Mouse (Mus musculus): ENCODE measurements around the gene Car8.
"Not testable (repeated sequence)": the region's sequence is repeated elsewhere in the genome, so short reads cannot be mapped to it uniquely, and the experiment has no call there.

Car8 gene

DNA sequence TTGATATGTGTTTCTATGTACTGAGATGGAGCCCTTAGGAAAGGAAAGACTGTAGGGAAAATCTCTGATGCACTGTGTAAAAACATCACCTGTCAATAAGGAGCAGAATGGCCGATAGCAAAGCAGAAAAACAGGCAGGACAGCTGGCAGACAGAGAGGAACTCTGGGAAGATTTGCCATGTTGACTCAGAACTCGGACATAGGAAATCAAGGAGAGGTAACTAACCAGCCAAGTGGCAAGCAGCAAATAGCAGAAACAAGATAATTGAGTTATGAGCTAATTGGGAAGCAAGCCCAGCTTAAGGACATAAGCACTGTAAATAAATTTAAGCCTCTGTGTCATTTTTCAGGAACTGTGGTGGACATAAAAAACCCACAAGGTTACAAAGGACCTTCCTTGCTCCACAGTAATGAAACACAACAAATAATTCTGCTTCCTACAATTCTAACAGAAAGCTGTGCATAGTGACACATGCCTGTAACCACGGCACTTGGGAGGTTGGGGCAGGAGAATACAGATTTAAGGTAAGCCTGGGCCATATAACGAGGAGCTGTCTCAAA lies 33.7 kb downstream of the Car8 start:
- DNase-seq (ENCODE audit: low read depth, low spot score): no peak

DNA sequence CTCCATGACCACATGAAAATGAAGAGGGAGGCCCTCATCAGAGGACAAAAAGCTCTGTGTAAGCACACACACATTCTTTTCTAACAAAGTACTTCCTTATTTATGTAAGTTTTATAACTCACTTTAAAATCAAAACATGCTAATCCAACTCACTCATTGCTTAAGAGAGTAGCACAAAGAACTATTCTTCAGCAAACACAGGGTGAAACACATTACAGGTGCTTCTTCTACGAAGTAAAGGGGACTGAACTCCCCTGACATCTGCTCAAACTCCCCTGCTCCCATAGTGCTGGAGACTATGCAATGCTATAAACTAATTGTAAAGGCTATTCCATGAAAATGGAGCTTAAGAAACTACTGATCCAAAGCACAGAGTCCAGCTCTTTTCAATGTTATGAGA lies 35.5 kb downstream of the Car8 start:
- DNase-seq (ENCODE audit: low read depth, low spot score): no peak

DNA sequence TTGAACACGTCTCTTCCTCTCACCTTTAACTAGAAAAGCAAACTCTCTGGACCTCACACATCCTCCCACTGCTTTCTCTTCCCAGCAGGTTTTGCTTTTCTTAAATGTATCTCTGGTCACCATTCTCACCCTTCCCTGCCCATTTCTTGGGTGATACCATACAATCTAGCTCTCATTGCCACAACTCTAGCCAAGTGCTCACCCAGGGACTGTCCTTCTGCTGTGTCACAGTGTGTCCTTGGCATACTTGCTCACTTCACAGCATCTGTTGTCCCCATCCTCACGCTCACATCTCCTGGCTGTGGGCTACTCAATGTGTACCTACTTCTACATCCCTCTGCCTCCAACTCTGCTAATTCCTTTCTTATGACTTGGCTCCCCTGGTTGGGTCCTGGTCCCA lies 37.2 kb downstream of the Car8 start:
- DNase-seq (ENCODE audit: low read depth, low spot score): no peak

DNA sequence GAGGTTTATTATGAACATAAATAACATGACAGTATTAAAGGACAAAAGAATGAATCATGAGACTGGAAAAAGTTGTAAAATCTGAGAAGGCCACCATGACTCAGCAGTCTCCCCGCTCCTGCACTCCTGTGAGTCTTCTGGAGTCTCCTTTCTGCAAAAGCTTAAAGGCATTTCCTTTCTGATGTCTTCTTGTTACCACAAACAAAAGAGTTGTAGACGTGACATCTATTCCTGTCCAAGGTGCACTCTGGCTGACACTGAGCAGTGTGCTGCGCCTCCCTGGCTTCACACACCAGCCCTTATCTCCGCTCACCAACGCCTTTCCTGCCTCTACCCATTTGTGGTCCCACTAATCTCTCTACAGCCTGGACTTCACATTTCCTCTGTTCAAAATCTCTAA lies 38.8 kb downstream of the Car8 start:
- DNase-seq (ENCODE audit: low read depth, low spot score): no peak

DNA sequence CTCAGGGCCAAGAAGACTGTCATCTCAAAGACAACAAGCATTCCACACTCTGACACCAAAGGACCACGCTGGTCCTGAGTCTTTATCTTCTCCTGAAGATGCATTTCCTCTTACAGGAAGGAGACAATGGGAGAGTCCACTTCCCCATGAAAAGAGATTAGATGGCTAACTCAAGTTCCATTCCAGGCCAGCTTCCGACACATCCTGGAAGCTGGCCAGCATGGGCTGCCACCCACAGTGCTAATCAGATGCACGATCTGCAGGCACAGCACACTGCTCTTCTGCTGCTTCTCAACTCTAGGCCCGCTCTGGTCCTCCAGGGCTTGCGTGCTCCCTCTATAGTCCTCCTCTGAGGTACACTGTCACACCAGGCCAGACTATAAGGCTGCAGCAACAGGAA lies 40.8 kb downstream of the Car8 start:
- DNase-seq (ENCODE audit: low read depth, low spot score): no peak

DNA sequence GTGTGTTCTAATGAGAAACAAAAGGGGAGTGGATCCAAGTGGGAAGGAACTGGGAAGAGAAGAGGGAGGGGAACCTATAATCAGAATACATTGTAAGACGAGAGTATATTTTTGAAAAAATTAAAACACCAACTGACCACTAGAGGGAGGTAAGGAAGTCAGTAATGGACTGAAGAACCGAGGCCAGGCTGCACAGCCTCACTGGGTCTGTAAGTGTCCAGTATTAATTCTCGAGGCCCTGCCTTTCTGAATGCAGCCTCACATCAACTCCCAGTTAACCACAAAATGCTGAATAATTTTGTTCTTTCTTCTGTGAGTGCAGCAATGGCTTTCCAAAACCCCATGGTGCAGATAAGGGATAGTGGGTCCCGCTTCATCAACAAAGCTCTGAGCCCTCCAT lies 48.4 kb downstream of the Car8 start:
- peak; percentile 33 for DNase-seq (ENCODE audit: low read depth, low spot score)

DNA sequence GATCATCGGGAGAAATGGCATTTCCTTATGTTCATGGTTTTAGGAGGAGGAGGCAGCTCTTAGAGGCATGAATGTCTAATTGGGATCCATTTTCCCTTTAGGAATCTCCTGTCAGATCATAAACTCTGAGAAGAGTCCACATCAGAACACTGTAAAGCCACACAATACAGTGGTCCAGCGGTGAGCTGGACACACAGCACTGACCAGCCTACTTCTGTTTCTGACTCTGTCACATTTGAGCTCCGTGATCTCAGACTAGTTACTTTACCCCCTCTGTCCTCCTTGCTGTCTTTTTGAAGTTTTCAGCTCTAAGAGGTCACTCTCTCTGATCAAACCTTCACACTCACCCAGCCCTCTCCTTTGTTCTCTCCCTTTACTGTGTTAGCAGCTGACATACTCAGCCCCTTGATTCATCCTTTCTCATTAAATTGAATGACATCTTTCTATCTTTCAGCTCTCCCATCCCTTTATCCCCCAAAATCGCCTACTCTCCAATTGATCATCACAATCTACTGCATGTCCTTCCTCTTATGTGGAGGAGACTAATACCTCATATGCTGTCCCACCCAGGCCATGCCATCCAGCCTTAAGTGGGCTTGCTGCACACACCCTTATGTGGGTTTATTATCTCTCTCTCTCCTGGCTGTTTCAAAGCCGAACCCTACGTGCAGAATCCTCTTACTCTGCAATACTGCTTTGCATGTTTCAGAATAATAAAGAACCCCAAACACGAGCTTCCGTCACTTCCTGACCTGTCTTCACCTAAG lies 51.7 kb downstream of the Car8 start:
- no peak for DNase-seq (ENCODE audit: low read depth, low spot score)

DNA sequence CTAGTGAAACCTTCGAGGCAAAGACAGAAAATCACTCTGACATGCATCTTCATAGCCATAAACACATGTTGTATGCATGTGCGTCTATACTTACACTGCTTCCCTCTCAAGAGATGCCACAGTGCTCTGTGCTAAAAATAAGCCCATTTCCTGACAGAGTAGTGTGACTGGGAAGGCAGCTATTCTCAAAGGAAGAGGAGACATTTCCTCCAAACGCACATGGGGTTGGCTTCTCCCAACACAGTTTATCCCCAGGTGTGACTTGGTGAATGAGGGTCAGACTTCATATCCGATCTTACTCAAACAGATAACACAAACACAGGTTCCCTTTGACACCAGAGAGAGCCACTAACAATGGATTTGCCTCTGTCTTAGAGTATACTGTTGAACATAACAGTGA lies 58.3 kb downstream of the Car8 start:
- DNase-seq (ENCODE audit: low read depth, low spot score): no peak

DNA sequence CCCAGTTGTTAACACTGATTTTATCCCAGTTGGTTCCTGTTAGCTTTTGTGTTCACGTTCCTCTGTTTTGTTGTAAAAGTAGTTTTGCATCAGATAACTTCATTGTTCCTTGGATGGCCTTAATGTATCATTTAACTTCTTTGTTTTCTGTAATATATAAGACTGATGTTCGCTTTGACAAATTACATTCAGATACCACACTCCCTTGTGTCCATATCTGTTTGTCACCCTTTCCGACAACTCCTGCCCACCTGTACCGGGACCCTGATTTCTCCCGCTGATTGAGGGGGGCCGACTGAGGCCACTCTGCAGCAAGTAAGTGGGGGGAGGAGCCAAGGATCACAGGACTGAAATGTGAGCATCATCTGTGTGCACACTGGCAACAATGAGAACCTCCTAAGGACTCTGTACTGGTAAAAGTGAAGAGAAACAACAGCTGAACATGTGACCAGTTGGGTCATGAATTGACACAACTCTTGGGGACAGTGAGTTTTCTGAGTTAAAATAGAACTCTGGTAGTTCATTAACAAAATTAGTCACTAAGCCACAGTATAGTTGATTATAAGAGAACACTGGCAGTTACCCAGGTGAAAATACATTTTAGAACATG lies 84.1 kb downstream of the Car8 start:
- DNase-seq (ENCODE audit: low read depth, low spot score): no peak

DNA sequence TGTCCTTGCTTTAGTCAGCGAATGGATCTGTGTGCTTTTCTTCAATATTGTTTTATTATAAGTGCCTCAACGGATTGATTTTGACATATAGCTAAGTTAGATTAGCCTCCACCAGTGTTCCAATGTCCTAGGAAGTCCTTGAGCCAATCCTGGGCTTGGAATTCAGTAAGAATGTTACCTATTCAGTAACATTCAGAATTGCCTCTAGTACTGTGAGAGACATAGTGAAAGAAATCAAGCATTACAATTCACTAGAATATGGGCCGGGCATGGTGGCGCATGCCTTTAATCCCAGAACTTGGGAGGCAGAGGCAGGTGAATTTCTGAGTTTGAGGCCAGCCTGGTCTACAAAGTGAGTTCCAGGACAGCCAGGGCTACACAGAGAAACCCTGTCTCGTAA lies 84.9 kb downstream of the Car8 start:
- DNase-seq (ENCODE audit: low read depth, low spot score): not testable (repeated sequence)

DNA sequence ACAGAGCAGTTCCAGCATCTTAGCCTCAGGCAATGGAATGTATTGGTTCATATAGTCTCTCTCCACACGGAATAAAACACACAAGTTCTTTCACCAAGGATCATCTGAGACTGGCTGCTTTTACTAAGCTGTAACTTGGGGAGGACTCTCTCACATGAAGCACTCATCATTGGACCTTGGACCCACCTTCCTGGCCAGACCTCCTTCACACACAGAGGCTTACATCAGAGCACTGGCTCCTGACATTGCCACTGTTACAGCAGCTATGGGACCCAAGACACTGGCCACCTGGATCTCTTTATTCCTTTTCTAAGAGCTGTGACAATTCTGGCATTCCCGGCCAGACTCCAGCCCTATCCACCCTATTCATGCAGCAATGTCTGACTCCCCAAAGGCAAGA lies 101.4 kb downstream of the Car8 start:
- DNase-seq (ENCODE audit: low read depth, low spot score): no peak

DNA sequence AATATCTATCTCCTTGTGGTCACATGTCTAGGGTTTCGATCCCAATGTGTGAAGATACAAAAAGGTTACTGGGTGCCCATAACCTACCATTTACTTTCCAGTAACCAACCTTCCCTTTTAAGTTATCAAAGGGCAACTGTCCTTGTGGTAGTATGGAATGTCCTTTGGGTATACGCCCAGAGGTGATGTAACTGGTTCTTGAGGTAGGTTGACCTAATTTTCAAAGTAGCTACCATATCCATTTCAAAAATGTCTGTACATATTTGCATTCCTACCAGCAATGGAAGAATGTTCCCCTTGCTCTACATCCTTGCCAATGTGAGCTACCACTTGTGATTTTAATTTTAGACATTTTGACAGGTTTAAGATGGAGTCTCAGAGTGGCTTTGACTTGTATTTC lies 106.8 kb downstream of the Car8 start:
- DNase-seq (ENCODE audit: low read depth, low spot score): no peak

DNA sequence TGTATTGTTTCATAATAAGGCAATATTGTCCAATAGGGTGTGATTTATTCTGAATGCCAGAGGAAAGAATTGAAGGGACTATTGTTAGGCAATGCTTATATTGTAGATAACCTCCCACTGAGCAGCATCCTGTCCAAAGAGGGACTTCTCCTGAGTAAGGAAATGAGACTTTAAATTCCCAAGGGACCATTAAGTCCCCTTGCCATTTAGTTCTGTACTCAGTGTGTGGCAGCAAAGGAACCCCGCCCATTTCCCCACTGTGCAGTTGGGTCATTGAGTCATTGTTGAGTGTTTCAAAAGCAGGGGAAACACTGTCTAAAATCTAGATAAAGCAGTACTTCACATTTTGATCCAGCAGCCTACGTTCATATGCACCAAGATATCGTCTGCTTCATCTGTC lies 125.3 kb downstream of the Car8 start:
- DNase-seq (ENCODE audit: low read depth, low spot score): no peak

DNA sequence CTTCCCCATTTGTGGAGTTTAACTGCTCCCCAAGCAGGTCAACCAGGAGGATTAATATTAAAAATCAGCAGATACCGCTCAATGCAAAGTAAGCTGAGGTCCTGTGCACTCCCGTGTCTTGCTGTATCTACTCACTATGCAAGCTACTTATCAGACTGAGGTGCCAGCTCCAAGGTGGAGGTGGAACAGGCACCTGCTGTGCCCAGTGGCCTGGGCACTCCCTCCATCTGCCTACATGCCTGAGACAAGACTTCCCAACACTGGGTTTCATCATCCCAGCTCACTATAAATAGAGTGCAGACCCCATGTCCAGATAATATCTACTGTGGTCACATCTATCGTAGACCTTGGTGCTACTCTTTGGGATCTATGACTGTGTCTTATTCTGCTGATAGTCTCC lies 127.0 kb downstream of the Car8 start:
- no peak for DNase-seq (ENCODE audit: low read depth, low spot score)

DNA sequence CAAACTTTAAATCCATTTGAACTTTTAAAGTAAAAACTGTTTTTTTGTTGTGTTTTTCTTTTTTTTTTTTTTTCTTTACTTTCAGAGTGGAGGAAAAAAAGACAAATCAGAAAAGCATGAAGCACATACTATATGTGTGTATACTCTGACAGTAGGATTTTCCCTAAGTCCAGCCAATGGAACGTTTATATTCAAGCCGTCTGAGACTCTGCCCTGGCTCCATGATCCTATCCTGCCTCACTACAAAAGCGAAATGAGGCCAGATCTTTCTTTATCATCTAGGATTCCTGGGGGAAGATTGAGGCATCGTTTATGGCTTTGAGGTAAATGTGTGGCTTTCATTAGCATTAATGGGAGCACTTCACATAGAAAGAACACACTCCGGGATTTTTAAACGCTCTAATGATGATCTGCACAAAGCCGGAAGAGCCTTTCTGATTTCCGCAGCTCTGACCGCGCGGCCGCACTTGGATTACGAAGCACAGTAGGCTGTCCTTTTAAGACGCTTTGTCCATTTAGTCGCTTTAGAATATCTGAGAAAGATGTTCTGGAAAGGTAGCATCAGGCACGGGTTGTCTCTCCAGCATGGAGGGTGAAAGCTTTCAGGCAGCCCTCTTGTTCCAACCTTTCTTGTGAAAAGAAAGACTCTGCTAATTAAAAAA lies 128.8 kb downstream of the Car8 start:
- no peak for DNase-seq (ENCODE audit: low read depth, low spot score)

DNA sequence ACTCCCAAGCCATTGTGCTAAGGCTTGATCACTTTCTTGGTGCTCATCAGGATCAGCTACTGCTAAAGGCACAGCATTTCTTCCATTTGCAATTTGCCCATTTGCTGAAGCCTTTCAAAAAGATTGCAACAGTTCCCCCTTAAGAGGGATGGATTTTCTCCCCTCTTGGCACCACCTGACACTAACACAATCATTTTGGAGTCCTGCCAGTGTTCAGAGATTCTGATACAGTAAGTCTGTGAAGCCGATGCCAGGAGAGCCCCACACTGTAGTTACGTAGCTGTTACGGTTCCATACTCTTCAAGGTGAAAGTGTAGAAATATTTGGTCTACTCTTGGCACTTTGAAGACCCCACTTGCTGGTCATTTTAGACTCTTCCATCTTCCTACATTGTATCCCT lies 137.4 kb downstream of the Car8 start:
- no peak for DNase-seq (ENCODE audit: low read depth, low spot score)

DNA sequence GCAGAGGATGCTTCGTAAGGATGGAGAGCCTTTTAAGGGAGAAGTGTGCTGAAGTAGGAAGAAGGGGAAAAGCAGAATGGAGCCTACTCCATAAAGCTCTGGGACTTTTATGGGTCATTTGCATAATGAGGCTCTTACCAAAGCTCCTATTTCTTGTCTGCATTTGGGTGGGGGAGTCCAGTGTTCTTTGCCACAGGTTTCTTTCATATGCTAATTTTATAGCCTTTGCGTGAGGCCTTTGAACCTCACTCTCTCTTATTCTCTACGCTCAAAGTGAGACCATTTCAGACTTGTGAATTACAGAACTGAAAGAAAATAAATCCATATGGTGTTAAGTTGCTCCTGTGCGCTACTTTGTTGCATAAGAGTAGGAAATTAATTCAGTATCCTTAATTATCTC lies 140.8 kb downstream of the Car8 start:
- no peak for DNase-seq (ENCODE audit: low read depth, low spot score)

DNA sequence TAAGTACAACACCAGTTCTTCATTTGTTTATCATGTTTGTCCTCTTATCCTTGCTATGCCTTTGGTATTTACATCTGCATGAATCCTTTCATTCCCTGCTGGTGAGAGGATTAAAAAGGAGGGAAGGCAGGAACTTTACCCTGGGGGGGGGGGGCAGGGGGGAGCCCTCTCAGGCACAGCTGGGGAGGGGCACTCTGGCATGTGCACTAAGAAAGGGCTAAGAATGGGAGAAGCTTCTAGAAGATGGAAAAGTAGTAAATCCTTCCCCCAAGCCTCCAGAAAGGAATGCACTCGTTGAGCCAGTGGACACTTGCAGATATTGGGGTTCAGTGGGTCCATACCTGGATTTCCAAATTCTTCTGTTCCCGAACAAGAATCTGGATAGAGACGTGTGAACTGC lies 141.2 kb downstream of the Car8 start:
- no peak for DNase-seq (ENCODE audit: low read depth, low spot score)

DNA sequence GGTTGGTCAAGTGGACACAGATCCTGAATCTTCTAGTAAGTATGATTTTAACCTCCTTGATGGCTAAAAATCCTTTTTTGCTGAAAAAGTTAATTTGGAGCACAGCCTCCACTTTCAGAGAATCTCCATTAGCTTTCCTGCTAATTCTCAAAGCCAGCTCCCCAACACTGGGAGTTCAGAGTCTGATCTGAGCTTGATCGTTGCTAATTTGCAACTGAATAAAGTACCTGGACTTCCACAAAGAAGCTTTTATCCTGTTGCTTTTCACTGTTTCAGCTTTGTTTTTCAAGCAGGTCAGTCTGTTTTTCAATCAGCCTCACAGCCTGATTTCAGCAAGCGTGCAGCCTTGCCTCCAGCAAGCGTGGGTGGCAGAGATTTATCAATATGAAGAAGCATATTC lies 145.3 kb downstream of the Car8 start:
- DNase-seq (ENCODE audit: low read depth, low spot score): not testable (repeated sequence)

Measured in A20 (cell line).